Mouse (Mus musculus) CD8-positive naive resting alpha-beta T cell, adult 2 months (primary cell): Measurements from ENCODE around the gene Zfp867.

Experiments
- DNase-seq, 2 experiments: peaks; one replicate each; pipeline ENCODE4 v3.0.0; 2022; ENCODE audit warnings: low read depth in 2 of 2, low spot score in 2 of 2

Gene Zfp867

GRCm38 (mm10) chr11:59472326-59472677, at the start of gene Zfp867:
Zfp867 (minus strand) TSS chr11:59472474.
- DNase-seq: peak; percentile 52 to 81

DNA sequence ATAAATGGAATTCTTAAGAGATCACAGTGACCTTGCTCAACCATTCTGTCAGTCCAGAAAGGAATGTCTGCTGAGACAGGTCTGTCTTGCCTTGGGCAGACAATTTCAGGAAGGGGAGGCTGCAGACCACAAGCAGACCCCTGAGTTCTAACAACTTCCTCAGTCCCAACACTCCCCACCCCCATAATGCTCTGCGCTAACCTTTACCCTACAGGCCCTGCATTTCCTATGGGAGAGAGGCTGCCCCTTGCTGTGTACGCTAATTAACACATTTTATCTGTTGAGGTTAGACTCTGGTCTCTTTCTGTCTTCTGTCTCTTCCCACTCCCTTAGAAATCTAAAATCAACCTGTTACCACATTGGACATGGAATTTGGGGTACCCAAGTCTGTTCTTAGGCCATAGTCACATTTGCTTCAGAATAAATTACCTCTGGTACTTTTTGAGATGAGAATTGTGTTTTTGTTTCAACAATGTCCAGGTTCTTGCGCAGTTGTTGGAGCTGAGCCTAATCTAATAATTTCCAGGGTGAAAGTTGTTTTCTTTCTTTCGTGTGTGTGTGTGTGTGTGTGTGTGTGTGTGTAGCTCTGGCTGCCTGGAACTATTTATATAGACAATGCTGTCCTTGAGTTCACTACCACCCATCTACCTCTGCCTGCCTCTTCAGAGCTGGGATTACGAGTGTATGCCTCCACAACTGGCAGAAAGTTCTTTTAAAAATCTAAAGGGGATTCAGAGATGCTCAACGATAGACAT, 47.6 kb upstream of the Zfp867 start:
- no peak for DNase-seq

DNA sequence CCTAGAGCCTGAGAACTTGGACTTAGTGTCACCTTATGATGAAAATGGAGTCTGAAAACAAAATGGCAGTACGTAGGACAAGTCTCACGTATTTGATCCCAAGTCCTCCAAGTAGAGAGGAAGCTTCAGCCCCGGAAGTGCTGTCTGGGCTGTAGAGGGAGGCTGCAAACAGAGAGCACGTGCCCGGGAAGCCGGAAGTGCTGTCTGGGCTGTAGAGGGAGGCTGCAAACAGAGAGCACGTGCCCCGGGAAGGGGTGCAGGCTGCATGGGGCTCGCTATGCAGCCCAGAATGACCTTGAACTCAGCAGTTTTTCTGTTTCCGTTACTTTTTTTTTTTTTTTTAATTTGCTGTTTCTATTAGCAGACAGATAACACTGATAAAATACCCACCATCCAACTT, 46.0 kb upstream of the Zfp867 start:
- DNase-seq: no peak

DNA sequence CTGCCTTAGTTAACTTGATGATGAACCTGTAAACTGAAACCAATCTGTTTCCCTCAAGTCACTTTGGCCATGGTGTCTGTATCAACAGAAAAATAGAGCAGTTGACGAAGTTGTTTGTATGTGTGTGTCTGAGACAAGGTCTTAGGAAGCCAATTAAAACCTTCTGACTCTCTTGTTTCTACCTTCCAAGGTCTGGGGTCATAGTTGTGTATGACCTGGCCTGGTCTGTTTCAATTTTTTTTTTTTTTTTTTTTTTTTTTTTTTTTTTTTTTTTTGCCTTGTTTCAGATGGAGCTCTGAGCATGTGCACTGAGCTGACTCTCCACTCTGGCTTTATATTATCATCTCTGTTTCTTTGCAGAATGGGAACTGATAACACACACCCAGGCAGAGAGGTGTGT, 45.2 kb upstream of the Zfp867 start:
- no peak for DNase-seq

DNA sequence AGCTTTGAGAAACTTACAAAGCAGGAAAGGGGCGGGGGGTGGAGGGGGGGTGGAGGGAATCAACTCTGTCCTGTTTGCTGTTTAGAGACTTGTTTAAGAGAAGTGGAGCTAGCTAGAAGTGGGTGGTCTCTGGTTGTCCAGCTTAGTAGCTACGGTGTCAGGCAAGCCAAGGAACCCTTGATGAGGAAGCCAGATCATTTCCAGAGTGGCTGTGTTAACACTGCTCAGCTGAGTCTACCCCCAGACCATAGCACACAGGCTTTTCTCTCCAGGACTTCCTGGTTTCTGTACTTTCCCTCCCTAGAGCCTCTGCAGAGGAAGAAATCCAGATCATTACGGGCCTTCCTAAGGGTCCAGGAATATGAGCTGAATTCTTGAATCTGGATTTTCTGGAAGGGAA, 42.5 kb upstream of the Zfp867 start:
- DNase-seq: no peak

DNA sequence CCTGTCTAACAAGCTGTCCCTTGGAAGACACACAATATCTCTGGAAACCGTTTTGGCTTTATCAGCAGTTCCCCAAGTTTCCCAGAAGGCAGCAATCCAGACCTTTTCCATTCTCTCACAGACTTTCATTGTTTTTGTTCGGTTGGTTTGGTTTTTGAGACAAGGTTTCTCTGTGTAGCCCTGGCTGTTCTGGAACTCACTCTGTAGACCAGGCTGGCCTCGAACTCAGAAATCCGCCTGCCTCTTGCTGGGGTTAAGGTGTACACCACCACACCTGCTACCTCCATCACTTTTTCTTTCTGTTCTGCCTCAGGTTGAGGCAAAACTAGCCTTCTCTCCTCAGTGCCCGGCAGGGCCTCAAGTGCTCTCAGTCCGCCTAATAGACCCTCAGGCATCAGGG, 42.1 kb upstream of the Zfp867 start:
- DNase-seq: no peak

DNA sequence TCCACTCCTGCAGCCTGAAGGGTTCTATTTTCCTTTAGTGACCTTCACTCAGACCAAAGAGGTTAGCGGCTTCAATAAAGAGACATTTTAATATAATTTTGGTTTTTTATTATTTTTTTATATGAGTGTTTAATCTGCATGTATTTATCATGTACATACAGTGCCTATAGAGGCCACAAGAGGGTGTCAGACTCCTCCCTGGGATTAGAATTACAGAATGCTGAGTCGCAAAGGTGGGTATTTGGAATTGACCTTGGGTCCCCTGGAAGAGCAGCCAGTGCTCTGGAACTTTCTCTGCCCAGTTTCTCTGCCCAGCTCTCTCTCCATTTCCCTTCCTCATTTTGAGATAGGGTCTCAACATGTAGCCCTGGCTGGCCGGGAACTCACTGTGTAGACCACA, 41.3 kb upstream of the Zfp867 start:
- DNase-seq: no peak

DNA sequence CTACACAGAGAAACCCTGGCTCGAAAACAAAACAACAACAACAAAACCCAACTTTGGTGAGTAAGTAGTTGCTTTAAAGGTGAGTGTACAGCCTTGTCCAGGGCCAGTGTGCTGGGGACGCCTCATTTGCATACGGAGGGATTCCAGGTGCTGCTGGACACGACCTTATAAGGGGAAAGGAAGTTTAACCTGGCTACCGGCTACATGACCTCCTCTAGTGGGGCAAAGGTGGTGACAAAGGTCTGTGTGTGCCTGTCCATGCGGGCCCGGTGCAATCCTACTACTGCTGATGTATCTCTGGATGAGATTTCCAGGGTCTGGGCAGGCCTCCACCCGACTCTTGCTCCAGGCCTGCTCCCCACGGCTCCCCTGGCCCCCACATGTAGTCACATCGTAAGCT, 40.5 kb upstream of the Zfp867 start:
- DNase-seq: no peak

- DNase-seq: no peak
Measured at GRCm38 (mm10) chr11:59511558-59511957, 39.3 kb upstream of the Zfp867 start.

DNA sequence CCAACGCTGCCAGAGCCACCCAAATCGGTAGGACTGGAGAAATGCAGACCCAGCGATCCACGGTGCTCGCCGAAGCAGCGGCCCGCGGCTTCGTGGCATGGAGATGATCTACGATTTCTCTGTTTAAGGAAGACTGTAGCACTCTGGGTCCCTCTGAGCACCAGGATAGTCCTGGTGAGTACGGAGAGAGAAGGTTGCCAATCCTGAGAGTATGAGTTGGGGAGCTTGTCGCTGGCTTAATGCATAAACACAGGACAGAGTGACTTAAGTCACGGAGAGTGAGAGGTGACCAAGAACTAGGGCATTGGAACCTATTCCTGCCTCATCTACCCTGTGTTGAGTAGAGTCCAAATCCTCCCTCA, 34.4 kb upstream of the Zfp867 start:
- DNase-seq: peak in 1 of 2 experiments; percentile 26

GRCm38 (mm10) chr11:59505839-59506712, 33.8 kb upstream of the Zfp867 start:
- DNase-seq: peak; percentile 39 to 64

GRCm38 (mm10) chr11:59505351-59505838, 33.1 kb upstream of the Zfp867 start:
- DNase-seq: peak; percentile 43 to 51

GRCm38 (mm10) chr11:59501978-59502700, 29.9 kb upstream of the Zfp867 start:
- DNase-seq: no peak

GRCm38 (mm10) chr11:59497747-59498146, 25.5 kb upstream of the Zfp867 start:
- no peak for DNase-seq

DNA sequence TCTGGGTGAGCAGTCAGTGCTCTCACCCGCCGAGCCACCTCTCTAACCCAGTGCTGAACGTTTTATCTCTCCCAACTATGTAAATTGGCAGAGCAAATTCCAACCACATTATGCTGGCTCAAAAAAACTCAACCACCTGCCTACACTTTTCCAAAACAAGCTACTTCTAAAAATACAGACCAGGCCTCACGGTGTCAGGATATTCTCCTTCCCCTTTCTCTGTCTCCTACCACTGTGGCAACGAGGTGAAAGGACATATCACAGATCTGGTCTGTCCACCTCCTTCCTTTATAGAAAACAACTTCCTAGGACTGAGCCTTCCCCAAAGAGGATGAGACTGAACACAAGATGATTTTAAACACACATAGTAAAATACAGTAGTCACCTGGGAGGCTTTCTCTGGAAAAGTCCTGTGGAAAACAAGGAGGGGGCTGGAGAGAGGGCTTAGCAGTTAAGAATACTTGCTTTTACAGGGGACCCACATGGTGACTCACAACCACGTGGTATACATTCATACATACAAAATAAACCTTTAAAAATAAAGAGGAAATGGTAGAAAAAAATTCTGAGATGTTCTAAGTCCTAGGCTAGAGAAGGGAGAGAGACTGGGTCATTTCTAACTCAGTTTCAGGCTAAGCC, 24.5 kb upstream of the Zfp867 start:
- DNase-seq: no peak

- no peak for DNase-seq
Measured at GRCm38 (mm10) chr11:59486222-59486621, 13.9 kb upstream of the Zfp867 start.

DNA sequence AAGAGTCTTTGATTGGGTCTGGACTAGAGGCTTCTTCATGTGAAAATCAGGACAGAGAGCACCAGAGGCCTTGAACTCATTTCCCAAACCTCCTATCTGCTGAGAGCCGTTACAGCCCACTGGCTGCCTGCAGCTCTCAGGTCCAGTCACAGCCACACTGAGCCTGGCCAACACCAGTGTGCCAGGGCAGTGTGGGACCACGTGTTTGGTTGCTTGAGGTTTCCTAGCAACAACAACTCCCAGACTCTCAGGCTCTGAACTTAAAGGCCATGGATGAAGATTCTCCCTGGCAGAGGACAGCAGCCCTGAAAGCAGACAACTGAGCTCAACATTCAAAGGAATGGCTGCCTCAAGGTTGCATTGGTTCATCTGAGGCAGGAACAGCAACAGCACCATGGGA, 13.4 kb upstream of the Zfp867 start:
- DNase-seq: no peak

DNA sequence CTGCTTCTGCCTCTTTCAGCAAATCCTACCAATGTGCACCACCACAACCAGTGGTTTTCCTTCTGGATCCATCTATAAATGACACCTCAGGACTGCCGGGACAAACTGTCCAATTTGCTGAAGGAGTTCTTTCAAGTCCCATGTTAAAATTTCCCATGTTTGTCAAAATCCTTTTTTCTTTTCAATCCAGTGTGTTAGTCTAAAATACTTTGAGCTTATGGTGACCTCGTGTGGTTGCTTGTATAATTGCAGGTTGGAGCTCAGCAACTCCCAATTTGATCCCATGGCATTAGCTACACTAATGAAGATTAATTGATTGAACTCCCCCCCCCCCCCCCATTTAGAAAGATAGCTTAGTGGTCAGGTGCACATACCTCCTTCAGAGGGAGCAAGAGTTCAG, 10.9 kb upstream of the Zfp867 start:
- DNase-seq: peak in 1 of 2 experiments; percentile 45

DNA sequence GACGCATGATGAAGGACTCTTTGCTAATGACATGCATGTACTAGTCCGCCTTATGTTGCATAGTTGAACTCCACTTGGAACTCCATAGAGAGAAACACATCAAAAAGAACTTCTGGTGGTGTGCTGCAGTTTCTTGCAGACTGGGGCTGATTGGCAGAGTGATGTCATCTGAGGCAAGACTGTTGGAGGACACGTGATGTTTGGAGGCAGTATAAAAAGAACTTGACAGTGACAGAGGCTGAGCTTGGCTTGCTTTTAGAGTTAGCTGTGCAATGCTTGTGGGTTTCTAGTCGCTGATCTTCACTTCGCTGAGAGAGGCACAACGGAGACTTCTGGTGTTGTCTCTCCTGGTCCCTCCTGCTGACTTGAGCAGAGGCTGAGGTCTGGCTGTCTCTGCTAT, 5.0 kb upstream of the Zfp867 start:
- no peak for DNase-seq

- no peak for DNase-seq
Measured at GRCm38 (mm10) chr11:59471413-59472325, 605 bp downstream of the Zfp867 start.
